Mouse (Mus musculus): Measurements from ENCODE around the gene Il13.

Gene Il13

GRCm38 (mm10) chr11:53634556-53634955 lies at the start of gene Il13:
Il13 (minus strand) TSS chr11:53634702.
- no peak for DNase-seq (ENCODE audit: inconsistent ontology term)

GRCm38 (mm10) chr11:53682994-53683530 lies 48.6 kb upstream of the Il13 start:
- no peak for DNase-seq (ENCODE audit: inconsistent ontology term)

GRCm38 (mm10) chr11:53682170-53682569 lies 47.7 kb upstream of the Il13 start:
- no peak for DNase-seq (ENCODE audit: inconsistent ontology term)

GRCm38 (mm10) chr11:53681686-53682085 lies 47.2 kb upstream of the Il13 start:
- DNase-seq (ENCODE audit: inconsistent ontology term): no peak

GRCm38 (mm10) chr11:53680141-53680540 lies 45.6 kb upstream of the Il13 start:
- DNase-seq (ENCODE audit: inconsistent ontology term): no peak

GRCm38 (mm10) chr11:53671414-53671813 lies 36.9 kb upstream of the Il13 start:
- DNase-seq (ENCODE audit: inconsistent ontology term): no peak

- DNase-seq (ENCODE audit: inconsistent ontology term): no peak
Measured at GRCm38 (mm10) chr11:53664091-53664490, 29.6 kb upstream of the Il13 start.

GRCm38 (mm10) chr11:53662794-53663674 lies 28.5 kb upstream of the Il13 start:
- DNase-seq (ENCODE audit: inconsistent ontology term): peak; percentile 47

- DNase-seq (ENCODE audit: inconsistent ontology term): no peak
Measured at GRCm38 (mm10) chr11:53657828-53658227, 23.3 kb upstream of the Il13 start.

GRCm38 (mm10) chr11:53657381-53657780 lies 22.9 kb upstream of the Il13 start:
- no peak for DNase-seq (ENCODE audit: inconsistent ontology term)

GRCm38 (mm10) chr11:53656558-53657202 lies 22.2 kb upstream of the Il13 start:
- no peak for DNase-seq (ENCODE audit: inconsistent ontology term)

- no peak for DNase-seq (ENCODE audit: inconsistent ontology term)
Measured at GRCm38 (mm10) chr11:53655043-53655442, 20.5 kb upstream of the Il13 start.

GRCm38 (mm10) chr11:53652427-53652826 lies 17.9 kb upstream of the Il13 start:
- no peak for DNase-seq (ENCODE audit: inconsistent ontology term)

GRCm38 (mm10) chr11:53651441-53651840 lies 16.9 kb upstream of the Il13 start:
- DNase-seq (ENCODE audit: inconsistent ontology term): no peak

GRCm38 (mm10) chr11:53644017-53644416 lies 9.5 kb upstream of the Il13 start:
- no peak for DNase-seq (ENCODE audit: inconsistent ontology term)

- DNase-seq (ENCODE audit: inconsistent ontology term): no peak
Measured at GRCm38 (mm10) chr11:53642744-53643279, 8.3 kb upstream of the Il13 start.

GRCm38 (mm10) chr11:53637803-53638260 lies 3.3 kb upstream of the Il13 start:
- no peak for DNase-seq (ENCODE audit: inconsistent ontology term)

- DNase-seq (ENCODE audit: inconsistent ontology term): no peak
Measured at GRCm38 (mm10) chr11:53637046-53637802, 2.7 kb upstream of the Il13 start.

- peak; percentile 27 for DNase-seq (ENCODE audit: inconsistent ontology term)
Measured at GRCm38 (mm10) chr11:53636183-53636646, 1.7 kb upstream of the Il13 start.

- DNase-seq (ENCODE audit: inconsistent ontology term): no peak
Measured at GRCm38 (mm10) chr11:53635590-53636182, 1.2 kb upstream of the Il13 start.

GRCm38 (mm10) chr11:53633644-53634043 lies 858 bp downstream of the Il13 start:
- no peak for DNase-seq (ENCODE audit: inconsistent ontology term)
